Mouse (Mus musculus) ES-Bruce4 (cell line): ENCODE data around the gene 2510039O18Rik. TPM values are rescaled to one million over a fixed set of nuclear protein-coding genes. Genes with fewer than 3 reads are reported as not detected.

ENCODE experiments used
- H3K27ac ChIP-seq: 2 replicates; pipeline ENCODE4 v1.5.1; 2012; ENCODE audit warnings: low read length, inconsistent platforms; ENCODE audit not compliant: insufficient read depth
- H3K27me3 ChIP-seq: 2 replicates; pipeline ENCODE4 v1.6.1; 2012; ENCODE audit warnings: mild to moderate bottlenecking, low read length, inconsistent platforms; ENCODE audit not compliant: control insufficient read depth, poor library complexity, insufficient read depth, severe bottlenecking
- H3K36me3 ChIP-seq: 2 replicates; pipeline ENCODE4 v1.6.1; 2012; ENCODE audit warnings: inconsistent platforms, mild to moderate bottlenecking, low read length, moderate library complexity; ENCODE audit not compliant: control insufficient read depth, poor library complexity, insufficient read depth, severe bottlenecking
- H3K4me1 ChIP-seq: one replicate; pipeline ENCODE4 v1.8.1; 2011; ENCODE audit warnings: low read length; ENCODE audit not compliant: control insufficient read depth, insufficient read depth
- H3K4me3 ChIP-seq: 2 replicates; pipeline ENCODE4 v1.5.1; 2011; ENCODE audit warnings: low read depth, mild to moderate bottlenecking, low read length
- H3K9ac ChIP-seq: 2 replicates; pipeline ENCODE4 v1.6.1; 2012; ENCODE audit warnings: low read depth, mild to moderate bottlenecking, inconsistent platforms; ENCODE audit not compliant: poor library complexity, severe bottlenecking
- H3K9me3 ChIP-seq: replicated peaks from 2 replicates; pipeline ENCODE4 v1.6.1; 2012; ENCODE audit warnings: mild to moderate bottlenecking, low read length, inconsistent platforms; ENCODE audit not compliant: control insufficient read depth, poor library complexity, insufficient read depth, severe bottlenecking
- CTCF ChIP-seq: IDR thresholded peaks from one replicate; pipeline ENCODE4 v1.8.1; 2011; ENCODE audit warnings: low read depth, low read length
- EP300 ChIP-seq: IDR thresholded peaks from 2 replicates; pipeline ENCODE4 v1.6.1; 2011; ENCODE audit warnings: low read depth, low read length; ENCODE audit not compliant: insufficient read depth
- POLR2A ChIP-seq: IDR thresholded peaks from one replicate; pipeline ENCODE4 v1.8.1; 2011; ENCODE audit warnings: low read length; ENCODE audit not compliant: insufficient read depth
- polyA plus RNA-seq: library from polyadenylated mRNA; stranded (reverse); fragments of >200 nt; gene quantifications from 2 replicates; pipeline ENCODE4 v1.2.4, GENCODE M21; 2011; ENCODE audit warnings: low read depth; ENCODE audit not compliant: missing spikeins, insufficient read depth, insufficient read length

Gene 2510039O18Rik
- polyA plus RNA-seq, 1 experiment: 23.3 TPM

DNA sequence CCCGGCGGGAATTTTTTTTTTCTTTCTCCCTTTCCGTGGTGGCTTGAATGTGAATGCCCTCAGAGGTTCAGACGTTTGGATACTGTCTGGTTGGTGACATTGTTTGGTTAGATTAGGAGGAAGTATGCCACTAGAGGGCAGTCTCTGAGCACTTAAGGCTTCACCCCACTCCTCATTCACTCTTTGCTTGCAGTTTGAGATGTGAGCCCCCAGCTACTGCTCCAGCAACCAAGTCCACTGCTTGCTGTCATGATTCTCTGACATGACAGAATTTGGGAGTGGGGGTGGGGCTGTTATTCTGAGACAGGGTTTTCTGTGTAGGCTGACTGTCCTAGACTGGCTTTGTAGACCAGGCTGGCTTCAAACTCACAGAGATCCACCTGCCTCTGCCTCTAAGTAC is 12.9 kb downstream of the 2510039O18Rik start:
- Histone ChIP-seq H3K27ac (no peak overlapping the region), H3K36me3 (no peaks in the 10 kb centered on the region), H3K4me3 (no peak overlapping the region), H3K9me3 (no peaks in the 10 kb centered on the region), H3K27me3 (no peaks in the 10 kb centered on the region), H3K9ac (no peak overlapping the region), H3K4me1 (no peaks in the 10 kb centered on the region)
- no peak for TF ChIP-seq EP300
- peak; percentile 43 for TF ChIP-seq CTCF
- no peak for TF ChIP-seq POLR2A

GRCm38 (mm10) chr4:147957141-147957540 is 16.4 kb downstream of the 2510039O18Rik start:
- H3K9me3 ChIP-seq: no peaks in the 10 kb centered on the region
- H3K36me3 ChIP-seq: no peaks in the 10 kb centered on the region
- H3K27me3 ChIP-seq: no peaks in the 10 kb centered on the region
- TF ChIP-seq POLR2A (no peak), CTCF (no peak), EP300 (0 out of 2 replicates have a peak, but pooled peaks have one; percentile 6)
- H3K27ac ChIP-seq: no peak overlapping the region
- H3K9ac ChIP-seq: no peak overlapping the region
- H3K4me3 ChIP-seq: no peak overlapping the region
- H3K4me1 ChIP-seq: no peaks in the 10 kb centered on the region

DNA sequence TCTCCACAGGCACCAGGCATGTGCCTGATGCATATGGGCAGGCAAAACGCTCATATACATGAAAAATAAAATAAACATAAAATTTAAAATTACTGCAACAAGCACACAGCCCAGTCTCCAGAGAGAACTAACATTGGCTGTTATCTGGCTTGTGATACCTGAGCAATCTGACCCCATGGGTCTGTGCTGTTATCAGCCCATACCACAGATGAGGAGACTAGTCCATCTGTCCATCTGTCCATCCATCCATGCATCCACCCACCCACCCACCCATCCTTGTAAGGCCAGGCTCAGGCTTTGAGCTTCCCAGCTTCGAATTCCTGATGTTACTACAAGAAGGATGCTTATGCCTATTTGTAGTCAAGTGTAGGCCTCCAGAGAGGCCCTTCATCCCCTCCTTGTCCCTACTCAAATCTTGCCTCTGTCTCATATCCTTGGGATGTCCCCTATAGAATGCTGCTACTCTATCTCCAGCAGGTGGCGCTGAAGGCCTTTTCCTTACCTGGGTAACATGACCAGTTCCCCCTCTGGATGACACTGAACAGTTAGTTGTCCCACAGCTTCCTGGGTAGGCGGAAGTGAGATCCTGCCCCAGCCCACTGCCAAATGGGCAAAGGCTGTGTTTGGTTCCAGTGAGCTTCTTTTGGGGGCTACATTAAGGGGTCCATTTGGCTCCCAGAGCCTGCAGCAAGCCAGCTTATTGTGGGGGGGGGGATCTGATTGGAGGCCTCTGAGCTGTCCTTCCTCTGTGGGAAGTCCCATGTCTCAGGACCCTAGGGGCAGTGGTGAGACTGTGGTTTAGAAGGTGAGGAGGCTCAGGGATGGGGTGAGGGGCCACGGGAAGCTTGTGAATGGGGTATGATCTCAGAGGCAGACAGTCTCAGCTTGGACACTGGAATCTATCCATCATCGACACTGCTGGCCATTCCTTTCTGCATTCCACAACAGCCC is 19.5 kb downstream of the 2510039O18Rik start:
- no peaks in the 10 kb centered on the region for H3K4me1 ChIP-seq
- H3K27me3 ChIP-seq: no peaks in the 10 kb centered on the region
- TF ChIP-seq POLR2A: no peak
- peak; percentile 64 for TF ChIP-seq CTCF
- H3K27ac ChIP-seq: no peak overlapping the region
- no peaks in the 10 kb centered on the region for H3K9me3 ChIP-seq
- H3K36me3 ChIP-seq: no peaks in the 10 kb centered on the region
- H3K9ac ChIP-seq: no peak overlapping the region
- H3K4me3 ChIP-seq: no peak overlapping the region

DNA sequence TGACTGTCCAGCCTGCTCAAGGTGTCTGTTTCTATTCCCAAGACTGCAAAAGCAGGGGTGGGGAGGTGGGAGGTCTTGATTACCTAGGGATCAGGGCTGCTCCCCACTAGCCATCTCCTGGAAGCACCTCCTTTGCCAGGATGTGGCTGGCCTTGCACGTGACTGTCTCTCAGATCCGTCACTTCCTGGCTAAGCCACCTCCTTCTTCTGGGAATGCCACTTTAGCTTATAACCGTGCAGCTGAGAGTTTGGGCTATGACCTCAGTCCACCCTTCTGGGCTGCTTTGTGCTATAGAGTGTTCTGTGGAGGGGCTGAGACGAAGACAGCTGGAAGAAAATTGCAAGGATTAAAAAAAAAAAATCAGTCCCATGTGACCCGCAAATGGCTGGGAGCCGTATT is 22.1 kb downstream of the 2510039O18Rik start:
- H3K36me3 ChIP-seq: no peaks in the 10 kb centered on the region
- TF ChIP-seq EP300 (no peak), CTCF (no peak), POLR2A (no peak)
- no peaks in the 10 kb centered on the region for H3K27me3 ChIP-seq
- H3K27ac ChIP-seq: no peak overlapping the region
- no peaks in the 10 kb centered on the region for H3K4me1 ChIP-seq
- no peaks in the 10 kb centered on the region for H3K9me3 ChIP-seq
- no peak overlapping the region for H3K4me3 ChIP-seq
- H3K9ac ChIP-seq: no peak overlapping the region

DNA sequence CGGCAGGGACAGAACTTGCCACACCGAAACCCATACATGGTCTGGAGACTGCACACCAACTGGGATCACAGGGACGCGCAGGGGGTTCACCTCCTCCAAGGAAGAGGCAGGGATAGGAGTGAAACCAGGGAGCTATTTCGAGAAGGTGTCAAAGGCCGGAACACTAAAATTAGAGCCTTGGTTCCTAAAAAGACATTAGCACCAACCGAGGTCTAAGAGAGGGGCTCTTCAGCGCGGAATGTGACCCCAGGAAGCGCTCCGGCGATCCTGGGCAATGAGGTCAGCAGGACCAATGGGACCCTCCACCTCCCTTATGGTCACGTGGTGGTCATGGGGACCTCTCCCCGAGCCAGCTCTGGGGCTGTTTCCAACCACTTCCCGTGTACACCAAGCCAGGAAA is 22.9 kb downstream of the 2510039O18Rik start:
- H3K9ac ChIP-seq: no peak overlapping the region
- no peak overlapping the region for H3K27ac ChIP-seq
- no peaks in the 10 kb centered on the region for H3K27me3 ChIP-seq
- no peak overlapping the region for H3K4me3 ChIP-seq
- H3K36me3 ChIP-seq: no peaks in the 10 kb centered on the region
- H3K4me1 ChIP-seq: no peaks in the 10 kb centered on the region
- TF ChIP-seq EP300: no peak
- TF ChIP-seq CTCF: no peak
- TF ChIP-seq POLR2A: no peak
- H3K9me3 ChIP-seq: no peaks in the 10 kb centered on the region

DNA sequence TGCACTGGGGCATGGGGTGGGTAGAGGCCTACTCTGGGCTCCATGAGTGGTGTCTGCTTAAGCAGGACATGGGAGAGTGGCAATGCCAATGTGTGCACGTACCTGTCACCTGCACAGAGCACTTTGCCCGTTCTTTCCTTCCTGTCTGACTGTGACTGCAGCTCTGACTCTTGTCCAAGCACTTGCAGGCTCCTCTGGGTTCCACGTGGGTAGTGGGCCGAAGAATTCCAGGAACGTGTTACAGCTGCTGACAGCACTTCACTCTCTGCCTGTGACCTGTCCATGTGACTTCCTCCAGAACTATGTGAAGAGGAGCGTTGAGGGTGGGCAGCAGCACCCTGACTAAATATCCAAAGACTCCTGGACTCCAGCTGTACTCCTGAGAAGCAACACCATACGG is 25.0 kb downstream of the 2510039O18Rik start:
- Histone ChIP-seq H3K4me1 (no peaks in the 10 kb centered on the region), H3K36me3 (no peaks in the 10 kb centered on the region)

More for the DNA sequence above, 25.0 kb downstream of the 2510039O18Rik start:
- Histone ChIP-seq H3K9ac (no peak overlapping the region), H3K9me3 (no peaks in the 10 kb centered on the region), H3K27me3 (no peaks in the 10 kb centered on the region), H3K4me3 (no peak overlapping the region), H3K27ac (no peak overlapping the region)
- no peak for TF ChIP-seq CTCF
- no peak for TF ChIP-seq POLR2A
- TF ChIP-seq EP300: no peak
